Mouse (Mus musculus): Measurements from ENCODE around the gene Vmn2r72. TPM values are rescaled to one million over a fixed set of nuclear protein-coding genes. Genes with fewer than 3 reads are reported as not detected.

Gene Vmn2r72
- polyA plus RNA-seq (2012; ENCODE audit: low replicate concordance), result not detected in 2 replicates

GRCm38 (mm10) chr7:85754997-85755396, at the start of gene Vmn2r72:
Gene Vmn2r72 (minus strand): TSS chr7:85755097.

Other genes with a start within 250 kb of the Vmn2r72 start
- not detected in 2 replicates for gene Vmn2r71, start 192.0 kb downstream of the Vmn2r72 start, polyA plus RNA-seq (2012; ENCODE audit: low replicate concordance)
- 0.01 TPM in 1 of 2 replicates, not detected in the other for gene Vmn2r70, start 185.9 kb downstream of the Vmn2r72 start, polyA plus RNA-seq (2012; ENCODE audit: low replicate concordance)
- not detected in 2 replicates for gene Vmn2r73, start 121.2 kb upstream of the Vmn2r72 start, polyA plus RNA-seq (2012; ENCODE audit: low replicate concordance)
- not detected in 2 replicates for gene Vmn2r74, start 206.5 kb upstream of the Vmn2r72 start, polyA plus RNA-seq (2012; ENCODE audit: low replicate concordance)

Measured in hematopoietic multipotent progenitor cell, adult 10-12 weeks (in vitro differentiated cells).